Mouse (Mus musculus) midbrain, postnatal 0 days (tissue): Measurements from ENCODE around the gene Gpatch3. TPM values are rescaled to one million over a fixed set of nuclear protein-coding genes. Genes with fewer than 3 reads are reported as not detected.

Source experiments
- ATAC-seq: fragments of 200-750 bp; cut with Nextera tagmentation; 2 replicates; pipeline ENCODE4 v1.8.0; 2017; ENCODE audit warnings: moderate number of reproducible peaks, mild to moderate bottlenecking, moderate TSS enrichment, moderate library complexity; ENCODE audit not compliant: low FRiP score
- DNase-seq: peaks from one replicate; pipeline ENCODE4 v3.0.0-alpha.2; 2015; ENCODE audit warnings: low spot score
- H3K27ac ChIP-seq: fragments of 300-500 bp; sonication (generic); 2 replicates; pipeline ENCODE4 v1.5.1; 2014; ENCODE audit warnings: low read depth, mild to moderate bottlenecking, low read length, mixed read lengths
- H3K27me3 ChIP-seq: fragments of 300-500 bp; sonication (generic); 2 replicates; pipeline ENCODE4 v1.6.1; 2014; ENCODE audit warnings: low read length, control low read depth, mixed read lengths; ENCODE audit not compliant: insufficient read depth
- H3K36me3 ChIP-seq: fragments of 300-500 bp; sonication (generic); 2 replicates; pipeline ENCODE4 v1.6.1; 2014; ENCODE audit warnings: low read length, control low read depth, mixed read lengths; ENCODE audit not compliant: insufficient read depth
- H3K4me1 ChIP-seq: fragments of 300-500 bp; sonication (generic); 2 replicates; pipeline ENCODE4 v1.6.1; 2014; ENCODE audit warnings: mild to moderate bottlenecking, control low read depth, antibody characterized with exemption, low read length, mixed read lengths; ENCODE audit not compliant: insufficient read depth
- H3K4me2 ChIP-seq: fragments of 300-500 bp; sonication (generic); 2 replicates; pipeline ENCODE4 v1.6.1; 2014; ENCODE audit warnings: low read depth, mild to moderate bottlenecking, low read length, mixed read lengths; ENCODE audit not compliant: poor library complexity, severe bottlenecking
- H3K4me3 ChIP-seq: fragments of 300-500 bp; sonication (generic); 2 replicates; pipeline ENCODE4 v1.5.1; 2014; ENCODE audit warnings: low read depth, mild to moderate bottlenecking, low read length, moderate library complexity
- H3K9ac ChIP-seq: fragments of 300-500 bp; sonication (generic); replicated peaks from 2 replicates; pipeline ENCODE4 v1.6.1; 2014; ENCODE audit warnings: mild to moderate bottlenecking, low read length, moderate library complexity, mixed read lengths; ENCODE audit not compliant: poor library complexity, severe bottlenecking
- H3K9me3 ChIP-seq: fragments of 300-500 bp; sonication (generic); 2 replicates; pipeline ENCODE4 v1.6.1; 2016; ENCODE audit warnings: low read length, control low read depth
- CTCF ChIP-seq: IDR thresholded peaks from 2 replicates; pipeline ENCODE4 v1.5.1; 2016; ENCODE audit warnings: antibody characterized with exemption, mild to moderate bottlenecking
- WGBS: fragments of 180-500 bp; shearing (Covaris S2); extraction: QIAGEN DNeasy Blood & Tissue Kit; methylation state at CpG from one replicate; pipeline ENCODE4 v1.1.7; 2014; 5-methylcytosine and 5-hydroxymethylcytosine counted together
- polyA plus RNA-seq: library from polyadenylated mRNA; unstranded; fragments of >200 nt; fragmentation: Nextera tagmentation; extraction: Ambion mirVana; gene quantifications from 2 replicates; pipeline ENCODE4 v1.2.1, GENCODE M21; 2015
- total RNA-seq: library from RNA; depleted of rRNA; stranded (reverse); fragments of >200 nt; gene quantifications from 2 replicates; pipeline ENCODE4 v1.2.3, GENCODE M21; 2014

Gpatch3 gene
- total and polyA plus RNA-seq, 2 experiments from 2014 or later: 5.6 to 8.7 TPM

- DNase-seq (no peak), ATAC-seq (no peak)
- no peaks in the 10 kb centered on the region for H3K4me1 ChIP-seq
- TF ChIP-seq CTCF: no peak
- H3K27ac ChIP-seq: no peak overlapping the region
- 93% methylated on average over 11 of the region's 11 CpGs for WGBS
- H3K27me3 ChIP-seq: no peaks in the 10 kb centered on the region
- no peak overlapping the region for H3K4me2 ChIP-seq
- no peak overlapping the region for H3K9ac ChIP-seq
- peaks cover 31% of the 10 kb centered on the region for H3K36me3 ChIP-seq
- no peaks in the 10 kb centered on the region for H3K9me3 ChIP-seq
- H3K4me3 ChIP-seq: no peak overlapping the region
Observed at GRCm38 (mm10) chr4:133617936-133618335, 43.4 kb downstream of the Gpatch3 start.

GRCm38 (mm10) chr4:133619473-133620136 is 45.1 kb downstream of the Gpatch3 start:
- 80% methylated on average over 4 of the region's 4 CpGs for whole genome bisulfite sequencing

GRCm38 (mm10) chr4:133620668-133621067 is 46.1 kb downstream of the Gpatch3 start:
- Histone ChIP-seq H3K4me1 (no peaks in the 10 kb centered on the region), H3K4me3 (no peak overlapping the region), H3K36me3 (peaks cover 29% of the 10 kb centered on the region; the same call in 1 of the 2 replicates), H3K27ac (no peak overlapping the region), H3K9me3 (no peaks in the 10 kb centered on the region), H3K4me2 (no peak overlapping the region), H3K9ac (no peak overlapping the region), H3K27me3 (no peaks in the 10 kb centered on the region)
- DNase-seq: no peak
- WGBS: 88% methylated on average over 8 of the region's 8 CpGs
- no peak for TF ChIP-seq CTCF
- ATAC-seq: no peak

More at GRCm38 (mm10) chr4:133619473-133620136, 45.1 kb downstream of the Gpatch3 start:
- DNase-seq (no peak), ATAC-seq (no peak)
- Histone ChIP-seq H3K4me3 (no peak overlapping the region), H3K36me3 (peaks cover 23% of the 10 kb centered on the region; the same call in 1 of the 2 replicates), H3K9ac (no peak overlapping the region), H3K9me3 (no peaks in the 10 kb centered on the region), H3K4me1 (no peaks in the 10 kb centered on the region), H3K27ac (no peak overlapping the region), H3K27me3 (no peaks in the 10 kb centered on the region), H3K4me2 (no peak overlapping the region)
- no peak for TF ChIP-seq CTCF

- ATAC-seq: no peak
Observed at GRCm38 (mm10) chr4:133622161-133622695, 47.7 kb downstream of the Gpatch3 start.

GRCm38 (mm10) chr4:133624830-133625229 is 50.3 kb downstream of the Gpatch3 start:
- H3K36me3 ChIP-seq: peaks cover 39% of the 10 kb centered on the region
- no peaks in the 10 kb centered on the region for H3K4me1 ChIP-seq
- no peak for TF ChIP-seq CTCF
- no peak overlapping the region for H3K4me2 ChIP-seq
- H3K27ac ChIP-seq: no peak overlapping the region
- no peak for DNase-seq
- 92% methylated on average over 7 of the region's 7 CpGs for WGBS
- no peaks in the 10 kb centered on the region for H3K27me3 ChIP-seq
- no peak overlapping the region for H3K9ac ChIP-seq
- no peaks in the 10 kb centered on the region for H3K9me3 ChIP-seq
- no peak for ATAC-seq
- H3K4me3 ChIP-seq: no peak overlapping the region

More at GRCm38 (mm10) chr4:133622161-133622695, 47.7 kb downstream of the Gpatch3 start:
- Histone ChIP-seq H3K4me1 (no peaks in the 10 kb centered on the region), H3K4me2 (no peak overlapping the region), H3K36me3 (peaks cover 41% of the 10 kb centered on the region), H3K9ac (no peak overlapping the region), H3K27me3 (no peaks in the 10 kb centered on the region), H3K4me3 (no peak overlapping the region), H3K27ac (no peak overlapping the region), H3K9me3 (no peaks in the 10 kb centered on the region)
- no peak for DNase-seq
- no peak for TF ChIP-seq CTCF
- 80% methylated on average over 11 of the region's 11 CpGs for WGBS

- no peak for DNase-seq
- no peak for TF ChIP-seq CTCF
- Histone ChIP-seq H3K4me2 (no peak overlapping the region), H3K4me1 (0 out of 2 replicates have a peak, but pooled peaks cover 3% of the 10 kb centered on the region), H3K27ac (no peak overlapping the region), H3K36me3 (peaks cover 33% of the 10 kb centered on the region), H3K9ac (no peak overlapping the region), H3K4me3 (no peak overlapping the region), H3K27me3 (no peaks in the 10 kb centered on the region), H3K9me3 (no peaks in the 10 kb centered on the region)
- ATAC-seq: no peak
- WGBS: 44% methylated on average over 11 of the region's 11 CpGs
Observed at GRCm38 (mm10) chr4:133625621-133626071, 51.1 kb downstream of the Gpatch3 start.
